Mouse (Mus musculus): ENCODE measurements around the gene P2rx4.
A peak's percentile ranks its signal among the peaks of the same experiment; 100 is the strongest.

The P2rx4 gene

DNA sequence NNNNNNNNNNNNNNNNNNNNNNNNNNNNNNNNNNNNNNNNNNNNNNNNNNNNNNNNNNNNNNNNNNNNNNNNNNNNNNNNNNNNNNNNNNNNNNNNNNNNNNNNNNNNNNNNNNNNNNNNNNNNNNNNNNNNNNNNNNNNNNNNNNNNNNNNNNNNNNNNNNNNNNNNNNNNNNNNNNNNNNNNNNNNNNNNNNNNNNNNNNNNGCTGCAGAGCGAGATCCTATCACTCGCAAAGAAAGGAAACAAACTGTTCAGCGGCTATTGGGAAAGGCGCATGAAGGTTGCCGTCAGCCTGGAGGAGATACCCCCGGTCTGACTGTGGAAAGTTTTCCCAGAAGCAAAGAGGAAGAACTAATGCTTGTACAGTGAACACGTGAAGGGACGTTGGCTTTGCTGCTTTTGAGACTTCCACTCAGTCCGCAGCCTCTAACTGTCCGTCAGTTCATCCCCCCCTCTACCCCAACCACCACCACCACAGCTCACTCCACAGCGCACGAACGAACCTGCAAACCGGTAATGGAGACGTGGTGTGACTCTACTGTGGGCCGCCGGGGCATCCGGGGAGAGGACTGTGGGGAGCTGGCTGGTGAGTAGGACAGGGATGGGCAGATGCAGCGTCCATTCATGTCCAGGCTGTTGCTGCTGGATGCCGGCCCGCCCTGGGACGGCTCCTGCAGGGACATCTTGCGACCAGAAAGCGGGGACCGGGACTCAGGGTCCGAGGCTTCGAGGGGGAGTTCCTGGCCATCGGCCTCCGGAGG is 56.1 kb downstream of the P2rx4 start:
- DNase-seq, result no peak

- peak in 1 of 2 experiments; percentile 14 for DNase-seq
Measured at GRCm38 (mm10) chr5:122764032-122764464, 56.7 kb downstream of the P2rx4 start.

GRCm38 (mm10) chr5:122767283-122767682 is 59.9 kb downstream of the P2rx4 start:
- no peak for DNase-seq

DNA sequence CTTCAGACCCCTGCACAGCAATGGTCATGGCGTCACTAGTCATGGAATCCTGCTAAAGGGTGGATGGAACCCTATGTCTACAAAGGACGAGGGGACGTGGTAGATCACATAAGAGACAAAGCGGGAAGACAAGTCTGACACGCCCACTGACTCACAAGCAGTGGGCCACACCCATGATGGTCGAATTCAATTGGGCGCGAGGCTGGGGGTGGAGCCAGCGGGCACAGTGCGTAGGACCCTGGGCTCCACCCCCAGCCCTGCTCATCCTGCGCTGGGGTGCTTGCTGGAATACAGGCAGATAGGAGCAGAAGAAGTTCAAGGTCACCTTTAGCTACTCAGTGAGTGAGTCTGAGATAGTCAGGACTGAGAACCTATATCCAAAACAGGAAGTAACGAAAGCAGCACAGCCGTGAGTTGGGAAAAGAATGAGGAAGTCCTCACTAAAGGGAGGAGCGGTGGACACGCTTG is 61.8 kb downstream of the P2rx4 start:
- no peak for DNase-seq

DNA sequence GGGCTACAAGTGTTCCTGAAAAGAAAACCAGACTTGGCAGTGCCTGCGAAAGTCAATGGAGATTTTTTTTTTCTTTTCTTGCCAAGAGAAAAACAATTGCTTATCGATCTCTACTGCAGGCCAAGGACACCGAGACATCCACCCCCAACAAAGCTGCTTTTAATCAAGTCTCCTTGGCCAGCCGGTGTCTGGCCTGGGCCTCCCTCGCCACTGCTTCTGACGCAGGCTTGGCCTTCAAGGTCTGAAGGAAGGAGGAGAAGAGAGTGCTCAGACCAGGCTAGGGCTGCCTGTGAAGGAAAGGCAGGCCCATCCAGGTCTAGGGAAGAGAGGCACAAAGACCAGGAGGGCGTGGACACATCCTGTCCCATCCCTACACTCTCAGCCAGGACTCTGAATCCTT is 63.0 kb downstream of the P2rx4 start:
- no peak for DNase-seq

DNA sequence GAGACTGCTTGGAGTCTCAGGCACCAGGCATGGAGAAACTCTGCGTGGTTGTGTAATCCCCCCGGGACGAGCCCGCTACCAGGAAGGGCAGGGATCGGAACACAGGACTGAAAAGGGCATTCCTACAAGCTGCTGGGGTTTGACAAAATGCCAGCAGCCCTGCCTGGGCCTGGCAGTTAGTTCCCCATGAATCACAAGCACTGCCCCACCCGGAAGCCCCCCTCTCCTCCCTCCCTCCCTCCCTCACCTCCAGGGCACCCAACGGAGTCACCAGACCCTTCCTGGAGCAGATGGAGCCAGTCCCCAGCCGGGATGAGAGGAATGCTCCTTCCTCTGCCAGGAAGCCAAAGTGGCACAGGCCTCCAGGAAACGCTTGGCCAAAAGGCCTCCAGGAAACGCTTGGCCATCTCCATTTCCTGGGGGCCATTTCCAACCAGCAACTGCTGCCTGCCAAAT is 63.5 kb downstream of the P2rx4 start:
- peak; percentile 31 to 33 for DNase-seq

GRCm38 (mm10) chr5:122771428-122771827 is 64.1 kb downstream of the P2rx4 start:
- DNase-seq, result no peak

DNA sequence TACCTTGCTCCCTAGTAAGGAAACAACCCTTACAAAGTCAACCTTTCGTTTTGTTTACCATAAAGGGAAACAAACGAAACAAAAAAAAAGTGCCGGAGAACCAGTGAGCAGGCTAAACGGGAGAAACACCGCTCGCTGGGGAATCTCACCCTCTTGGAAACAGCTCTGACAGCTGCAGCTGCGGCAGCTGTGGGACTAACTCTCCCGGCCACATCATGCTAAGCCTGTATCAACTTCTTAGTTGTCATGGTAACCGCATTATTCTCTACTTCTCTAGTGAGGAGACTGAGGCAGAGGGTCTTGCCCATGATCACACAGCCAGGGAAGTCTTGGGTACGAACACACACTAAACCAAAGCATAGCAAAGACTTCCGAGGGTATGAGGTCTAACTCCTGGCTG is 66.4 kb downstream of the P2rx4 start:
- DNase-seq, result no peak

DNA sequence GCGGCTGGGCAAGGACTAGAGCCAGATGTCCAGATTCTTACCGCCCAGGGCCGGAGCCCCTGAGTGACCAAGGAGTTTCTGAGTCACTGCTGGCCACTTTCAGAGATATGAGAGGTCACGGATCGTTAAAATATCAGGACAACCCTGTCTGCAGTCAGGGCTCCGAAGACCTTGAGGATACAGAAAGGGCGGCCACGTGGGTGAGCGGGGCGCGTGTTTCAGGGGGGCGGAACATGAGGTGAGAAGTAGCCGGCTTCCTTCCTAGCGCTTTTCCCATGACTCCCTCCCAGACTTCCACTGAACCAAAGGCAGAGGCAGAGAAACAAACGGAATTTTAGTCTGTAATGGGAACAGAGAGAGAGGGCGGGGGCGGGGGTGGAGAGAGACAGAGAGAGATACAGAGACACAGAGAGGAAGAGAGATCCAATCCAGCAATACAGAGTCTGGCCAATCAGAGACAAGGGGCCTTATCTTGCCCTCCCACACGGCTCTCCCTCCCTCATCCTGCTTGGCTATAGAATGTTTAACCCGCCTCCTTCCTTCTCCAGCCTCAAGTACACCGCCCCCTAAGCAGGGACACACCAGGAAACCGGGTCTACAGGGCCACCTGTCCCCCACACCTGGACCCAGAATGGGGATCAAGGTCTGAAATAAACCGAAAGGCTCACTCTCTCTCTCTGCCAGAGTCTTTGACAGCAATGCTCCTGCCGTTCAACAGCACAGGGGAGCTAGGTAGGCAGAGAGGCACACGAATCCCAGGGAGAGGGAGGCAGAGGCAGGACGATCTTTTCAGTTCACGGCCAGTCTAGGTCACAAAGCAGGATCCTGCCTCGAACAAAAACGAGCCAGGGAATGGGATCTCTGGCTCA is 67.6 kb downstream of the P2rx4 start:
- DNase-seq, result no peak

DNA sequence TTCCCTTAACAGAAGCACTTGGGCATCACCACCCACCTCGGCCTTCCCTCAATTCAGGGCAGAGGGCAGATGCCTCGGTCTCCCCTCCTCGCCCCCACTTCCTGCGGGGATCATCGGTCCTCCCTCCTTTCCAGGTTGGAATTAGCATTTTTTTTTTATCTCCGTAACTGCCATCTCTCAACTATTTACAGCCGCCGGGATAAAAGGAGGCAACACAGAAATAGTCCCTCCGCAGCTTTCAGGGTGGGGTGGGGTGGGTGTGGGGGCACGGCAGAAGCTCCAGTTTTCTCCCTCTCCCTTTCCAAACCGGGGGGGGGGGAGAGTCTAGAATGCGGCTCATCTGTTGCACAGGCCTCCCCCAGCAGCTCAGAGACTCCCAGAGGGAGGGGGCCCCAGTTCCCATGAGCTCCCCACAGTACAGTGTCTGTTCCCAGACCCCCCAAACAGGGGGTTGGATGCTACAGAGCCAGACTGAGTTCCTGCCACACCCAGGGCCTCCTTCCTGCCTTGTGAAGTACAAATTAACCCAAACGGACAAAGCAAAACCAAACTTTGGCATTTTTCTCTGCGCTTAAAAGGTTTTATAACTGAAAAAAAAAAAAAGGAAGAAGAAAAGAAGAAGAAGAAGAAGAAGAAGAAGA is 68.4 kb downstream of the P2rx4 start:
- no peak for DNase-seq

DNA sequence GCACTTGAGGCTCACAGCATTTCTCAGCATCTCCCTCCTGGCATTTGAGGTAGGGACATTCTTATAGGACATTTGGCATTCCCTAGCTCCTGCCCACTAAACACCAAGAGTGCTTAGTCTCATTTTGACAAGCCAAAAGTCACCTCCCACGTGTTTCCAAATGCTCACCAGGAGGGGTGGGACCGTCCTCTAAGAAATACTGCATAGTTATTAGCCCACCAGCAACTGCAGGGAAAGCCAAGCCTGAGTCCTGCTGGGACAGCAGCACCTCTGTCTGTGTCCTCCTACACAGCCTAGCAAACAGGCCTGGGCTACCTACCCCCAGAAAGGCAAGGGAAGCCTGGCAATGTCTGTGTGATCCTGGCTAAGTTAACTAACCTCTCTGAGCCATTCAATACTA is 70.0 kb downstream of the P2rx4 start:
- DNase-seq, result no peak

DNA sequence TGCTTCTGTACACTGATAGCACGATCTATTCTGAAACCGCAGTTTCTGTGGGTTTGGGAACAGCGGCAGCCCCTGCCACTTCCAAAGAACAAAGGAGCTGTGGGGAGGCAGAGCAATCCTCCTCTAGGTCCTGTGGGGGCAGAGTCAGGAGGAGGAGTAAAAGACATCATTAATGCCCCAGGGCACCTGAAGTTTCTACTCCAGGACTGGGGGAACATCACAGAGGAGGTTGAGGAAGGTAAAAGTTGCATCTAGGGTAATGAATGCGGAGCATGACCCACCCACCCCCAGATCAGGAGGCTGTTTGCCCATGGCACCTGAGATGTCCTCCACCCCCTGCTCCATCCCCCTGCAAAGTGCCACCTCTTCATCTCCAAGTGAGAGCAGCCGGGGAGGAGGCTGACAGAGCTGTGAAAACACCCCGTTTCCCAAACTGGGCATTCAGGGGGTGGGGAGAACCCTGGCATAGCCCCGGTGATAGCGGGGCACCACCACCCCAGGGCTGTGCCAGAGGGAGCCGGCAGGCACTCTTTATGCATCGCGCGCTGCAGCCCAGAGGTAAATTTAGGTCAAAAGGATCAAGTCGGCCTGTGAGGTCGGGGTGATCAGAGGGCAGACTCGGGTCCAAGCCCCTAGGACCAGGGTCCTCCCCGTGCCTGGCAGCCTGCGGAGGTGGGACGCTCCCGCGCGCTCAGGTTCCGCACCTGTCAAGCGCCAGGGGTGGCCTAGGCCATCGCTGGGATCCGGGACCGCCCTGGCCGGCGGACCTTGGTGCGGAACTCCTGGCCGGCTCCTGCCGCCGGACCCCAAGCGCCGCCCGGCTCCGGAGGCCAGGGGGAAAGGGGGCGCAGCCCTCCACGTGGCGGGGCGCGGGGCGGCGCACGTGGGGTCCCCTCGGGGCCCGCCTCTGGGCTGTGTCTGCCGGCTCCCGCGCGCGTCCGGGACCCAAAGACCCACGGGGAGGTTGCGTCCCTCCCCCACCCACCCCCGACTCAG is 71.2 kb downstream of the P2rx4 start:
- peak in 1 of 2 experiments; percentile 34 for DNase-seq

Measured in thymus, postnatal 36 days (tissue).